Mouse (Mus musculus): ENCODE measurements around the gene Mrps27. TPM values are rescaled to one million over a fixed set of nuclear protein-coding genes. Genes with fewer than 3 reads are reported as not detected.

Gene Mrps27
- polyA plus RNA-seq, 1 experiment from 2014 or later, result 67.1 TPM

DNA sequence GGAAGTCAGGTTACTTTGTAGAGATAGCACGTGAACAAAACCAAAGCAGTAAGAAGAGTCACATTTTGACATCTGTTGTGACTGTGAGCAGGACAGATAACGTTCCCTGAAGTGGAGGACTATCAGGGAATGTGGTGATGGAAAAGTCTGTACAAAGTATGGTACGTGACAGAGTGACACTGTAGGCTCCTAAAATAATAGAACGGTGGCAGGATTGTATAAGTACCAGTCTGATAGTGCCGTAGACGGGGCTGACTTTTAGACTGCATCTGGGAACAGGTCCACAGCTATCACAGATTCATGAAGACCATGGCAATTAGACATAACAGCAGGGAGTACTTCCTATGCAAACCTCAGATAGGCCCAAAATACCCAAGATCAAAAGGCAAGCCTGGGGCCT is 3.1 kb upstream of the Mrps27 start:
- Histone ChIP-seq H3K36me3 (ENCODE audit: control insufficient read depth, insufficient read depth, low read length) (peaks cover 12% of the 10 kb centered on the region), H3K4me1 (ENCODE audit: control insufficient read depth, insufficient read depth, low read length) (peaks cover 5% of the 10 kb centered on the region; the same call in 1 of the 2 replicates), H3K27me3 (ENCODE audit: control insufficient read depth, insufficient read depth, low read length) (no peaks in the 10 kb centered on the region), H3K9me3 (ENCODE audit: control insufficient read depth, low read length) (no peaks in the 10 kb centered on the region), H3K4me2 (ENCODE audit: low read depth) (no peak overlapping the region), H3K27ac (ENCODE audit: low read depth, low read length) (no peak overlapping the region), H3K4me3 (ENCODE audit: low read depth, low read length) (no peak overlapping the region), H3K9ac (ENCODE audit: low read length) (no peak overlapping the region)
- DNase-seq (ENCODE audit: low spot score) (no peak), ATAC-seq (ENCODE audit: insufficient read depth, low FRiP score, low TSS enrichment) (no peak)
- WGBS, result 96% methylated on average over 6 of the region's 6 CpGs

DNA sequence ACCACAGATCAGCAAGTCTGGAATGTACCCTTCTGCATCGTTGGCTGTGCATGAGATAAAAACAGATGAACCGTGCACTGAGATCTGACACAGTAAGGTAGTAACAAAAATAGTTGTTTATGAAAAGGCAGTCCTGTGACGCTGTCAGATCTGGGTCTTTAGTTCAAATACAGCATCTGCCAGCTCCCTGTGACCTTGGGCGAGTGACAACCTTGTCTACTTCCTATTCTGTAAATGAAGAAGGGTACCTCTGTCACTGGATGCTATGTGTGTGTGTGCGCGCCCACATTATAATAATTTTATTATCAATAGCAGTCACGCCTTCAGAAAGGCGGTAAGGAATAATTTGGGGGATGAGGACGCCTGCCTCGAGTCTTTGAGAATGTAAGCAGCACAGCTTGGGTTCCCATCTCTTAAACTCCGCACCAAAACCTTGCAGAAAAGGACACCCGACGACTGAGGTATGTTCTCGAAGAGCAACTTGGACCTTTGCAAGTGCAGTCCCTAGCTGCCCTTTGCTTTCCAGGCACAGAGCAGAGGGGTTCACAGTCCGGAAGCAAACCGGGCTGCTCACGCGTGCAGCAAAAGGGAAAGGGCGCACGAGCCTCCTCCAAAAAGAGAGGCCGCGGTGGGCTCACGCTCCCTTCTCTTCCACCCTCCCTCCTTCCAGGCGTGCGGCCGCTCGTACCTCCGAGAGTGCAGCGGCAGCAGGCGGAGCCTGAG is 549 bp upstream of the Mrps27 start:
- peak overlapping the region; percentile 46 for H3K4me2 ChIP-seq (ENCODE audit: low read depth)
- peak overlapping the region; percentile 62 for H3K27ac ChIP-seq (ENCODE audit: low read depth, low read length)
- H3K36me3 ChIP-seq (ENCODE audit: control insufficient read depth, insufficient read depth, low read length), result peaks cover 10% of the 10 kb centered on the region
- ATAC-seq (ENCODE audit: insufficient read depth, low FRiP score, low TSS enrichment), result peak; percentile 82
- H3K4me1 ChIP-seq (ENCODE audit: control insufficient read depth, insufficient read depth, low read length), result peaks cover 5% of the 10 kb centered on the region; the same call in 1 of the 2 replicates
- H3K9ac ChIP-seq (ENCODE audit: low read length), result peak overlapping the region; percentile 79
- peak overlapping the region; percentile 59 for H3K4me3 ChIP-seq (ENCODE audit: low read depth, low read length)
- no peaks in the 10 kb centered on the region for H3K9me3 ChIP-seq (ENCODE audit: control insufficient read depth, low read length)
- DNase-seq (ENCODE audit: low spot score), result no peak
- no peaks in the 10 kb centered on the region for H3K27me3 ChIP-seq (ENCODE audit: control insufficient read depth, insufficient read depth, low read length)
- WGBS, result 3% methylated on average over 30 of the region's 30 CpGs

GRCm38 (mm10) chr13:99350009-99350408 is 5.4 kb downstream of the Mrps27 start:
- H3K36me3 ChIP-seq (ENCODE audit: control insufficient read depth, insufficient read depth, low read length), result no peaks in the 10 kb centered on the region; the same call in 1 of the 2 replicates
- H3K9ac ChIP-seq (ENCODE audit: low read length), result no peak overlapping the region
- DNase-seq (ENCODE audit: low spot score) (no peak), ATAC-seq (ENCODE audit: insufficient read depth, low FRiP score, low TSS enrichment) (no peak)
- no peak overlapping the region for H3K27ac ChIP-seq (ENCODE audit: low read depth, low read length)
- H3K9me3 ChIP-seq (ENCODE audit: control insufficient read depth, low read length), result no peaks in the 10 kb centered on the region
- H3K4me3 ChIP-seq (ENCODE audit: low read depth, low read length), result no peak overlapping the region
- H3K27me3 ChIP-seq (ENCODE audit: control insufficient read depth, insufficient read depth, low read length), result no peaks in the 10 kb centered on the region
- no peaks in the 10 kb centered on the region for H3K4me1 ChIP-seq (ENCODE audit: control insufficient read depth, insufficient read depth, low read length)
- H3K4me2 ChIP-seq (ENCODE audit: low read depth), result no peak overlapping the region
- 92% methylated on average over 6 of the region's 6 CpGs for WGBS

- no peak overlapping the region for H3K4me2 ChIP-seq (ENCODE audit: low read depth)
- no peaks in the 10 kb centered on the region; the same call in 1 of the 2 replicates for H3K36me3 ChIP-seq (ENCODE audit: control insufficient read depth, insufficient read depth, low read length)
- H3K27ac ChIP-seq (ENCODE audit: low read depth, low read length), result no peak overlapping the region
- DNase-seq (ENCODE audit: low spot score) (no peak), ATAC-seq (ENCODE audit: insufficient read depth, low FRiP score, low TSS enrichment) (no peak)
- no peaks in the 10 kb centered on the region for H3K27me3 ChIP-seq (ENCODE audit: control insufficient read depth, insufficient read depth, low read length)
- WGBS, result 73% methylated on average over 8 of the region's 8 CpGs
- H3K4me3 ChIP-seq (ENCODE audit: low read depth, low read length), result no peak overlapping the region
- no peaks in the 10 kb centered on the region for H3K4me1 ChIP-seq (ENCODE audit: control insufficient read depth, insufficient read depth, low read length)
- H3K9me3 ChIP-seq (ENCODE audit: control insufficient read depth, low read length), result no peaks in the 10 kb centered on the region
- H3K9ac ChIP-seq (ENCODE audit: low read length), result no peak overlapping the region
Measured at GRCm38 (mm10) chr13:99351186-99351585, 6.6 kb downstream of the Mrps27 start.

DNA sequence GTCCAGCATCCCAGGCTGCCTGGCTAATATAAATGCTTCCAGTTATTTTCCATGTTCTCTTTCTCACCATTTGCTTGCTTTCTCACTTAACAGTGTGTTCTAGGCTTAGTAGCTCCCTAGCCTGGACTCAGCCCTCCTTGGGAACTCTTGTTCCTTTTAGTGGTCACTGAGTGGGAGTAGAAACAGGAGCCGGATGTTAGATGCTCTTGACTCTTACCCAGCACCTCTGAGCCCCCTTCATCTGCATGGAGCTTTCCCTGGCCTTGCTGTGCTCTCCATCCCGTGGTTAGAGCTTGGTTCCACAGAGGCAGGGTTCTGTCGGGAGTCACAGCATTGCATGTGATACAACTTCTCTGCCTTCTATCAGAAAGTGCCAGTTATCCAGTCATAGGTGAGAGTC is 7.0 kb downstream of the Mrps27 start:
- H3K36me3 ChIP-seq (ENCODE audit: control insufficient read depth, insufficient read depth, low read length), result no peaks in the 10 kb centered on the region; the same call in 1 of the 2 replicates
- no peak overlapping the region for H3K4me3 ChIP-seq (ENCODE audit: low read depth, low read length)
- no peak for DNase-seq (ENCODE audit: low spot score)
- whole genome bisulfite sequencing, result 82% methylated on average over 3 of the region's 3 CpGs
- no peak for ATAC-seq (ENCODE audit: insufficient read depth, low FRiP score, low TSS enrichment)
- no peaks in the 10 kb centered on the region for H3K9me3 ChIP-seq (ENCODE audit: control insufficient read depth, low read length)
- no peak overlapping the region for H3K4me2 ChIP-seq (ENCODE audit: low read depth)
- no peak overlapping the region for H3K27ac ChIP-seq (ENCODE audit: low read depth, low read length)
- H3K27me3 ChIP-seq (ENCODE audit: control insufficient read depth, insufficient read depth, low read length), result no peaks in the 10 kb centered on the region
- H3K4me1 ChIP-seq (ENCODE audit: control insufficient read depth, insufficient read depth, low read length), result no peaks in the 10 kb centered on the region
- no peak overlapping the region for H3K9ac ChIP-seq (ENCODE audit: low read length)

DNA sequence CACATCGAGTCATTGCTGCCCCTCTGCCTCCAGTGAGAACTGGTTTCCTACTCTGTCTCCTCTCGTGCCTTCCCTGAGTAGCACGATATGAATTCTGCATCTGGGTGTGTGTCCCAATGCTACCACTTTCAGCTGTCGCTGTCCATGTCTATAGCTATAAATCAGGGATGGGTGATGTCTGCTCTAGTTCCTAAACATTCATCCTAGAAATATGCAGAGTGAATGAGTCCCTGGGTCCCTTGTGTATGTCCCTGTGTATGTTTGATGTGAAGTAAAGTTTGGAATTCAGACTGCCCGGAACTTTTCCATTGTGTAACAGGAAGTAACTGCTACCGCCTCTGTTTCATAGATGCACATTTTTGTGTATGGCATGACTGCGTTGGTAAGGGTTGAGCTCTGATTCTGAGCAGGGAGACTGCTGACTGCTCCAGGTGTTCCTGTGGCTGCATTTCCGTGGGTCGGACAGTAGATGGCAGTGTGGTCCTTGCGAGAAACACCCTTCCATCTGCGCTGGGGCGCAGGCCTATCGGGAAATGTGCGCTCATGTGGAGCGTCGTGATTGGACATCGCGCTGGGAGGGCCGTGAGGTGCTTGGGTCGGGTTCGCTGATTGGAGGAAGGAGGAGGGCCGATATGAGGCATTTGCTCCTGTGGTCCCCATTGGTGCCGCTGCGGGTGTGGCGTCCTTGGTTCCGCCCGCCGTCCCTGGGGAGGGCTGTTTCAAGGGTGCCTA is 8.3 kb downstream of the Mrps27 start:
- no peaks in the 10 kb centered on the region for H3K9me3 ChIP-seq (ENCODE audit: control insufficient read depth, low read length)
- no peak overlapping the region for H3K27ac ChIP-seq (ENCODE audit: low read depth, low read length)
- ATAC-seq (ENCODE audit: insufficient read depth, low FRiP score, low TSS enrichment), result peak; percentile 100
- peak overlapping the region; percentile 70 for H3K4me2 ChIP-seq (ENCODE audit: low read depth)
- DNase-seq (ENCODE audit: low spot score), result peak; percentile 96
- peak overlapping the region; percentile 60 for H3K9ac ChIP-seq (ENCODE audit: low read length)
- H3K36me3 ChIP-seq (ENCODE audit: control insufficient read depth, insufficient read depth, low read length), result no peaks in the 10 kb centered on the region; the same call in 1 of the 2 replicates
- H3K27me3 ChIP-seq (ENCODE audit: control insufficient read depth, insufficient read depth, low read length), result no peaks in the 10 kb centered on the region
- 12% methylated on average over 28 of the region's 28 CpGs for WGBS
- peak overlapping the region; percentile 40 for H3K4me3 ChIP-seq (ENCODE audit: low read depth, low read length)
- no peaks in the 10 kb centered on the region for H3K4me1 ChIP-seq (ENCODE audit: control insufficient read depth, insufficient read depth, low read length)

DNA sequence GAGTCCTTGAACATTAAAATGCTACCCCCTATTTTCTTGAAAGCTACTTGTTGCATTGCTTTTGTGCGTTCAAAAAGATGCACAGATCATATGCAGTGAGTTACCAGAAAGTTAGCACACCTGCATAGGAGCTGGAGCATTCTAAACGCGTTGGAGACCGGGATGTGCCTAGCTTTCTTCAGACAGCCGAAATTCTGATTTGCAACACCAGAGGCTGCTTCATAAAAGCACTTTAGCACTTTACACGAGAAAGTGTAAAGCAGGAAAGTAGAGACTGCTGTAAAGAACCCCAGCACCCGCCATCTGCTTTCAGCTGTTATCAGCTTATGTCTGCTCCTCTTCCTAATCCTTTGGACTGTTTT is 8.9 kb downstream of the Mrps27 start:
- Histone ChIP-seq H3K9ac (ENCODE audit: low read length) (peak overlapping the region; percentile 60), H3K4me2 (ENCODE audit: low read depth) (peak overlapping the region; percentile 70), H3K36me3 (ENCODE audit: control insufficient read depth, insufficient read depth, low read length) (no peaks in the 10 kb centered on the region), H3K4me3 (ENCODE audit: low read depth, low read length) (peak overlapping the region; percentile 40), H3K4me1 (ENCODE audit: control insufficient read depth, insufficient read depth, low read length) (no peaks in the 10 kb centered on the region), H3K27me3 (ENCODE audit: control insufficient read depth, insufficient read depth, low read length) (no peaks in the 10 kb centered on the region), H3K27ac (ENCODE audit: low read depth, low read length) (no peak overlapping the region), H3K9me3 (ENCODE audit: control insufficient read depth, low read length) (no peaks in the 10 kb centered on the region)
- DNase-seq (ENCODE audit: low spot score), result no peak
- ATAC-seq (ENCODE audit: insufficient read depth, low FRiP score, low TSS enrichment), result peak; percentile 10
- 21% methylated on average over 7 of the region's 7 CpGs for WGBS

- 85% methylated on average over 6 of the region's 6 CpGs for WGBS
- DNase-seq (ENCODE audit: low spot score), result no peak
- H3K9ac ChIP-seq (ENCODE audit: low read length), result no peak overlapping the region
- no peaks in the 10 kb centered on the region for H3K36me3 ChIP-seq (ENCODE audit: control insufficient read depth, insufficient read depth, low read length)
- no peak overlapping the region for H3K27ac ChIP-seq (ENCODE audit: low read depth, low read length)
- H3K27me3 ChIP-seq (ENCODE audit: control insufficient read depth, insufficient read depth, low read length), result no peaks in the 10 kb centered on the region
- no peaks in the 10 kb centered on the region for H3K4me1 ChIP-seq (ENCODE audit: control insufficient read depth, insufficient read depth, low read length)
- H3K4me3 ChIP-seq (ENCODE audit: low read depth, low read length), result no peak overlapping the region
- no peak overlapping the region for H3K4me2 ChIP-seq (ENCODE audit: low read depth)
- H3K9me3 ChIP-seq (ENCODE audit: control insufficient read depth, low read length), result no peaks in the 10 kb centered on the region
- no peak for ATAC-seq (ENCODE audit: insufficient read depth, low FRiP score, low TSS enrichment)
Measured at GRCm38 (mm10) chr13:99355072-99355471, 10.5 kb downstream of the Mrps27 start.

DNA sequence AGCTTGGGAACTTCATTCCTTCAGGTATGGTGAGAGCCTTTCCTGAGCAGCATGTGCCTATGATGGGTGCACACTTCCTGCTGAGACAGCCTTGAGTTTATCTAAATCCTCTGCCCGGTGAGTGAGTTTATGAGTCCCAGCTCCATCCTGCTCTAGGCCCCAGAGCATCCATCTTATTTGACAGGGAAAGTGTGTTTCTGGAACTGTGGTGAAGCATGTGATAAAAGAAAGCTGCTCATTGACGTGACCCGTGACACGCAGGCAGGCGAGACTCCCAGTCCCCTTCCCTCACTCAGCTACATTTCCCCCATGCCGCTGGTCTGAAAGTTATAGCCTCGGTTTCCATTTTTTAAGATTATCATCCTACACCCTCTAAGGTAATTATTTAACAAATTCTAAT is 11.3 kb downstream of the Mrps27 start:
- Histone ChIP-seq H3K36me3 (ENCODE audit: control insufficient read depth, insufficient read depth, low read length) (no peaks in the 10 kb centered on the region), H3K27me3 (ENCODE audit: control insufficient read depth, insufficient read depth, low read length) (no peaks in the 10 kb centered on the region), H3K4me1 (ENCODE audit: control insufficient read depth, insufficient read depth, low read length) (no peaks in the 10 kb centered on the region), H3K27ac (ENCODE audit: low read depth, low read length) (no peak overlapping the region), H3K9me3 (ENCODE audit: control insufficient read depth, low read length) (no peaks in the 10 kb centered on the region), H3K4me3 (ENCODE audit: low read depth, low read length) (no peak overlapping the region), H3K9ac (ENCODE audit: low read length) (no peak overlapping the region), H3K4me2 (ENCODE audit: low read depth) (no peak overlapping the region)
- WGBS, result 55% methylated on average over 7 of the region's 7 CpGs
- DNase-seq (ENCODE audit: low spot score) (no peak), ATAC-seq (ENCODE audit: insufficient read depth, low FRiP score, low TSS enrichment) (no peak)

All from neural tube, embryonic 11.5 days (tissue).